In the genomic region with DNA sequence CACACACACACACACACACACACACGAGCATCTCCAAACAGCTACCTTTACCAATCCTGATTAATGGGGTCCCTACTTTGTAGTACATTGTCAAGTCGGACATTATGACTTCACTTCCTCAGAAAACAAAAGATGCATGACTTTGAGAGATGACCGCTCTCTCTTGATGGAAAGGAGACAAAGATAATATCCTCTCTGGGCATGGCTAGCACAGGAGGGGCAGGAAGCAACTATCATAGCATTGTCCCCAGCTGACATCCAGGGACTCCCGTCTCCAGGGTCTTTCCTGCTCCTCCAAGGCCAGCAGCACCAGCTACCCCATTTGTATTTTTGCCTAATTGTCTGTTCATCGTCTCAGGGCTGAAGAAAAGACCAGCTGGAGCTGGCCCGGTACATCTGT, we compare ENCODE assay signal across 22 mouse cellular contexts.
A peak's percentile ranks its signal among the peaks of the same experiment; 100 is the strongest.
DNase-seq lines count a peak whose midpoint lies in the region; ATAC-seq and TF ChIP-seq lines count a peak whose summit lies in the region.
"Had no signal": no experiment of that assay in that cellular context is flagged by ENCODE, and none has a peak within 500 bp of the region (broad histone marks: within the 10 kb centered on the region; RNA-seq: fewer than 3 reads in every experiment).

No protein-coding gene starts in this region.

- H3K9me3 ChIP-seq in heart, postnatal 0 days (replicated peaks; ENCODE audit: control insufficient read depth, low read length): no peaks in the 10 kb centered on the region
- H3K9me3 ChIP-seq in heart, embryonic 10.5 days: no peaks in the 10 kb centered on the region
- H3K9me3 ChIP-seq in lung, embryonic 14.5 days (ENCODE audit: low read depth, low read length): no peaks in the 10 kb centered on the region
- no peaks in the 10 kb centered on the region for H3K9me3 ChIP-seq in lung, postnatal 0 days (ENCODE audit: low read length)
- H3K9me3 ChIP-seq: embryonic facial prominence, embryonic 10.5 days; heart, embryonic 12.5 days; hindbrain, embryonic 12.5 days had no signal

- WGBS in heart, postnatal 0 days: 59% methylated on average over 6 of the region's 6 CpGs
- WGBS in heart, embryonic 10.5 days: 67% methylated on average over 6 of the region's 6 CpGs
- WGBS in lung, embryonic 14.5 days: 74% methylated on average over 6 of the region's 6 CpGs
- 55% methylated on average over 6 of the region's 6 CpGs for WGBS in lung, adult 2 months
- 67% methylated on average over 6 of the region's 6 CpGs for WGBS in lung, postnatal 0 days

- TF ChIP-seq EP300 in heart, postnatal 0 days (IDR thresholded peaks at IDR 0.05; ENCODE audit: low read depth): no peak
- peak; percentile 84 for TF ChIP-seq EP300 in lung, postnatal 0 days (IDR thresholded peaks at IDR 0.05)

- H3K4me2 ChIP-seq in heart, postnatal 0 days (ENCODE audit: low read depth, low read length): no peak overlapping the region
- no peak overlapping the region for H3K4me2 ChIP-seq in lung, embryonic 14.5 days
- H3K4me2 ChIP-seq in lung, postnatal 0 days (replicated peaks; ENCODE audit: low read depth, low read length): no peak overlapping the region
- H3K4me2 ChIP-seq: heart, embryonic 12.5 days; hindbrain, embryonic 12.5 days had no signal

- H3K4me3 ChIP-seq in heart, postnatal 0 days (ENCODE audit: low read depth, low read length): no peak overlapping the region
- H3K4me3 ChIP-seq in heart, embryonic 10.5 days: no peak overlapping the region
- H3K4me3 ChIP-seq in lung, embryonic 14.5 days (ENCODE audit: low read depth, low read length): no peak overlapping the region
- no peak overlapping the region for H3K4me3 ChIP-seq in lung, adult 2 months (replicated peaks; ENCODE audit: extremely low read depth, low read depth, low read length)
- no peak overlapping the region for H3K4me3 ChIP-seq in lung, postnatal 0 days (ENCODE audit: low read depth, low read length)
- H3K4me3 ChIP-seq: embryonic facial prominence, embryonic 10.5 days; erythroblast, embryonic 14.5 days; heart, adult 2 months; heart, embryonic 12.5 days; hindbrain, embryonic 12.5 days had no signal

- no peak overlapping the region for H3K27ac ChIP-seq in heart, postnatal 0 days (ENCODE audit: low read depth)
- H3K27ac ChIP-seq in heart, embryonic 10.5 days: no peak overlapping the region; the same call in 1 of the 2 replicates
- no peak overlapping the region for H3K27ac ChIP-seq in lung, embryonic 14.5 days (ENCODE audit: low read depth)
- peak overlapping the region; percentile 54; the same call in 1 of the 2 replicates for H3K27ac ChIP-seq in lung, postnatal 0 days (ENCODE audit: low read length)
- H3K27ac ChIP-seq: embryonic facial prominence, embryonic 10.5 days; heart, adult 2 months; hindbrain, embryonic 12.5 days had no signal

- H3K9ac ChIP-seq in heart, postnatal 0 days (replicated peaks; ENCODE audit: low read depth, low read length): no peak overlapping the region
- no peak overlapping the region for H3K9ac ChIP-seq in lung, embryonic 14.5 days
- H3K9ac ChIP-seq in lung, postnatal 0 days (replicated peaks; ENCODE audit: low read depth): no peak overlapping the region
- H3K9ac ChIP-seq: heart, embryonic 12.5 days; hindbrain, embryonic 12.5 days had no signal

- no peak for TF ChIP-seq CTCF in heart, postnatal 0 days (IDR thresholded peaks at IDR 0.05; ENCODE audit: low read depth)
- TF ChIP-seq CTCF in lung, embryonic 14.5 days (IDR thresholded peaks at IDR 0.05; ENCODE audit: low read depth): no peak
- TF ChIP-seq CTCF in lung, adult 2 months (IDR thresholded peaks at IDR 0.05; ENCODE audit: insufficient read depth, low read length): no peak
- TF ChIP-seq CTCF in lung, postnatal 0 days (IDR thresholded peaks at IDR 0.05): no peak

- DNase-seq in heart, postnatal 0 days (ENCODE audit: low spot score): peak; percentile 17
- DNase-seq in heart, embryonic 10.5 days (ENCODE audit: low spot score): no peak
- DNase-seq in lung, embryonic 14.5 days: peak; percentile 23
- no peak for DNase-seq in lung, adult 2 months
- DNase-seq in lung, postnatal 0 days (ENCODE audit: low spot score): peak; percentile 71
- DNase-seq in lung, postnatal 36 days: peak; percentile 16
- DNase-seq in yolk sac, embryonic 10.5 days (ENCODE audit: low spot score): no peak
- DNase-seq: adrenal gland, adult 2 months; adrenal gland, postnatal 25 days; cerebellum, adult 2 months; cerebellum, postnatal 10 days; gastrocnemius, postnatal 10 days; heart, adult 2 months; heart, postnatal 4 days had no signal

- no peaks in the 10 kb centered on the region for H3K36me3 ChIP-seq in heart, postnatal 0 days (replicated peaks; ENCODE audit: control insufficient read depth, insufficient read depth, low read length)
- H3K36me3 ChIP-seq in heart, embryonic 10.5 days: no peaks in the 10 kb centered on the region
- H3K36me3 ChIP-seq in lung, embryonic 14.5 days (ENCODE audit: insufficient read depth): no peaks in the 10 kb centered on the region
- H3K36me3 ChIP-seq in lung, postnatal 0 days (ENCODE audit: insufficient read depth, low read length): no peaks in the 10 kb centered on the region
- H3K36me3 ChIP-seq: embryonic facial prominence, embryonic 10.5 days; heart, embryonic 12.5 days; hindbrain, embryonic 12.5 days had no signal

- TF ChIP-seq POLR2A in lung, adult 2 months (IDR thresholded peaks at IDR 0.05; ENCODE audit: borderline replicate concordance, extremely low read depth, low read depth, low read length): no peak

- H3K4me1 ChIP-seq in heart, postnatal 0 days (ENCODE audit: control insufficient read depth, insufficient read depth): 0 out of 2 replicates have a peak, but pooled peaks cover 4% of the 10 kb centered on the region
- peaks cover 18% of the 10 kb centered on the region for H3K4me1 ChIP-seq in heart, embryonic 10.5 days
- H3K4me1 ChIP-seq in lung, embryonic 14.5 days (ENCODE audit: insufficient read depth): peaks cover 7% of the 10 kb centered on the region
- 0 out of 2 replicates have a peak, but pooled peaks cover 4% of the 10 kb centered on the region for H3K4me1 ChIP-seq in lung, adult 2 months (ENCODE audit: control insufficient read depth, insufficient read depth, low read length)
- 0 out of 2 replicates have a peak, but pooled peaks cover 2% of the 10 kb centered on the region for H3K4me1 ChIP-seq in lung, postnatal 0 days (ENCODE audit: insufficient read depth, low read depth, low read length)

- no peaks in the 10 kb centered on the region for H3K27me3 ChIP-seq in heart, postnatal 0 days (ENCODE audit: control insufficient read depth, insufficient read depth, low read length)
- H3K27me3 ChIP-seq in heart, embryonic 10.5 days (ENCODE audit: insufficient read depth, poor library complexity, severe bottlenecking): no peaks in the 10 kb centered on the region; the same call in 1 of the 2 replicates
- no peaks in the 10 kb centered on the region for H3K27me3 ChIP-seq in lung, embryonic 14.5 days (ENCODE audit: insufficient read depth, low read length)
- no peaks in the 10 kb centered on the region for H3K27me3 ChIP-seq in lung, postnatal 0 days (replicated peaks; ENCODE audit: insufficient read depth, low read length)
- H3K27me3 ChIP-seq: CH12.LX; heart, embryonic 12.5 days; Patski had no signal

- ATAC-seq in heart, postnatal 0 days (ENCODE audit: insufficient read depth, low read depth): no peak
- ATAC-seq in lung, embryonic 14.5 days (ENCODE audit: insufficient read depth): no peak
- peak; percentile 83 for ATAC-seq in lung, postnatal 0 days
- ATAC-seq: forebrain, embryonic 16.5 days; hindbrain, embryonic 16.5 days; Patski had no signal

Comparison
In these comparisons a context has a peak if more than half of its experiments do, and no peak if none do; other contexts are left out.
1. DNase-seq: peak in heart, postnatal 0 days (single experiment), lung, embryonic 14.5 days (single experiment), lung, postnatal 0 days (single experiment) and lung, postnatal 36 days (single experiment); none in heart, embryonic 10.5 days (single experiment), lung, adult 2 months (single experiment) and yolk sac, embryonic 10.5 days (single experiment).